Mouse (Mus musculus) ovary, adult 18-20 months (tissue): ENCODE results near the gene Zfp979.
"Not testable (repeated sequence)": the region's sequence is repeated elsewhere in the genome, so short reads cannot be mapped to it uniquely, and the experiment has no call there.

Source experiments
- DNase-seq: peaks from one replicate; pipeline ENCODE4 v3.0.0; 2022; ENCODE audit warnings: low spot score, mixed read lengths

Zfp979 gene

GRCm38 (mm10) chr4:147642413-147642812, at the start of gene Zfp979:
Gene Zfp979, minus strand, starts transcription at chr4:147642513.
- DNase-seq = not testable (repeated sequence)

- DNase-seq = not testable (repeated sequence)
Measured at GRCm38 (mm10) chr4:147655245-147655644, 12.9 kb upstream of the Zfp979 start.

GRCm38 (mm10) chr4:147647407-147647806, 5.1 kb upstream of the Zfp979 start:
- not testable (repeated sequence) for DNase-seq

GRCm38 (mm10) chr4:147641932-147642331, 381 bp downstream of the Zfp979 start:
- not testable (repeated sequence) for DNase-seq

GRCm38 (mm10) chr4:147633818-147634262, 8.5 kb downstream of the Zfp979 start:
- DNase-seq = not testable (repeated sequence)

GRCm38 (mm10) chr4:147606511-147606910, 35.8 kb downstream of the Zfp979 start:
- not testable (repeated sequence) for DNase-seq

GRCm38 (mm10) chr4:147605521-147605920, 36.8 kb downstream of the Zfp979 start:
- no peak for DNase-seq

GRCm38 (mm10) chr4:147603806-147604205, 38.5 kb downstream of the Zfp979 start:
- DNase-seq = no peak

- DNase-seq = no peak
Measured at GRCm38 (mm10) chr4:147601881-147602280, 40.4 kb downstream of the Zfp979 start.

- DNase-seq = no peak
Measured at GRCm38 (mm10) chr4:147598831-147599230, 43.5 kb downstream of the Zfp979 start.

GRCm38 (mm10) chr4:147597685-147598084, 44.6 kb downstream of the Zfp979 start:
- DNase-seq = no peak

- DNase-seq = not testable (repeated sequence)
Measured at GRCm38 (mm10) chr4:147594630-147595029, 47.7 kb downstream of the Zfp979 start.

- no peak for DNase-seq
Measured at GRCm38 (mm10) chr4:147586511-147587473, 55.5 kb downstream of the Zfp979 start.

GRCm38 (mm10) chr4:147579371-147579770, 62.9 kb downstream of the Zfp979 start:
- DNase-seq = not testable (repeated sequence)

- DNase-seq = not testable (repeated sequence)
Measured at GRCm38 (mm10) chr4:147571156-147571555, 71.2 kb downstream of the Zfp979 start.

GRCm38 (mm10) chr4:147565426-147566220, 76.7 kb downstream of the Zfp979 start:
- DNase-seq = no peak
